Mouse (Mus musculus): ENCODE data around the gene Srrm4. TPM values are rescaled to one million over a fixed set of nuclear protein-coding genes. Genes with fewer than 3 reads are reported as not detected.
A peak's percentile ranks its signal among the peaks of the same experiment; 100 is the strongest.

Srrm4 gene
- total RNA-seq, 2 experiments from 2014 or later = not detected

- no peak for ATAC-seq (replicated peaks; ENCODE audit: poor library complexity, severe bottlenecking)
Measured at GRCm38 (mm10) chr5:116492726-116493125, 98.9 kb downstream of the Srrm4 start.

GRCm38 (mm10) chr5:116491794-116492420, 99.7 kb downstream of the Srrm4 start:
- no peak for ATAC-seq (replicated peaks; ENCODE audit: poor library complexity, severe bottlenecking)

GRCm38 (mm10) chr5:116490826-116491225, 100.8 kb downstream of the Srrm4 start:
- no peak for ATAC-seq (replicated peaks; ENCODE audit: poor library complexity, severe bottlenecking)

- no peak for ATAC-seq (replicated peaks; ENCODE audit: poor library complexity, severe bottlenecking)
Measured at GRCm38 (mm10) chr5:116489621-116490020, 102.0 kb downstream of the Srrm4 start.

GRCm38 (mm10) chr5:116486135-116486534, 105.5 kb downstream of the Srrm4 start:
- no peak for ATAC-seq (replicated peaks; ENCODE audit: poor library complexity, severe bottlenecking)

GRCm38 (mm10) chr5:116485069-116485468, 106.5 kb downstream of the Srrm4 start:
- no peak for ATAC-seq (replicated peaks; ENCODE audit: poor library complexity, severe bottlenecking)

- ATAC-seq (replicated peaks; ENCODE audit: poor library complexity, severe bottlenecking) = no peak
Measured at GRCm38 (mm10) chr5:116484236-116484635, 107.4 kb downstream of the Srrm4 start.

- ATAC-seq (replicated peaks; ENCODE audit: poor library complexity, severe bottlenecking) = no peak
Measured at GRCm38 (mm10) chr5:116478607-116479371, 112.8 kb downstream of the Srrm4 start.

- ATAC-seq (replicated peaks; ENCODE audit: poor library complexity, severe bottlenecking) = peak; percentile 67
Measured at GRCm38 (mm10) chr5:116476006-116476405, 115.6 kb downstream of the Srrm4 start.

- ATAC-seq (replicated peaks; ENCODE audit: poor library complexity, severe bottlenecking) = peak; percentile 42; the same call in 1 of the 2 replicates
Measured at GRCm38 (mm10) chr5:116461354-116462042, 130.1 kb downstream of the Srrm4 start.

GRCm38 (mm10) chr5:116459970-116460369, 131.6 kb downstream of the Srrm4 start:
- ATAC-seq (replicated peaks; ENCODE audit: poor library complexity, severe bottlenecking) = no peak

- ATAC-seq (replicated peaks; ENCODE audit: poor library complexity, severe bottlenecking) = no peak
Measured at GRCm38 (mm10) chr5:116457791-116458190, 133.8 kb downstream of the Srrm4 start.

GRCm38 (mm10) chr5:116456796-116457515, 134.7 kb downstream of the Srrm4 start:
- ATAC-seq (replicated peaks; ENCODE audit: poor library complexity, severe bottlenecking) = no peak

- ATAC-seq (replicated peaks; ENCODE audit: poor library complexity, severe bottlenecking) = peak; percentile 48
Measured at GRCm38 (mm10) chr5:116453401-116453851, 138.2 kb downstream of the Srrm4 start.

- ATAC-seq (replicated peaks; ENCODE audit: poor library complexity, severe bottlenecking) = no peak
Measured at GRCm38 (mm10) chr5:116450901-116451300, 140.7 kb downstream of the Srrm4 start.

- no peak for ATAC-seq (replicated peaks; ENCODE audit: poor library complexity, severe bottlenecking)
Measured at GRCm38 (mm10) chr5:116449522-116450225, 141.9 kb downstream of the Srrm4 start.

- no peak for ATAC-seq (replicated peaks; ENCODE audit: poor library complexity, severe bottlenecking)
Measured at GRCm38 (mm10) chr5:116448409-116449191, 143.0 kb downstream of the Srrm4 start.

GRCm38 (mm10) chr5:116447821-116448350, 143.7 kb downstream of the Srrm4 start:
- ATAC-seq (replicated peaks; ENCODE audit: poor library complexity, severe bottlenecking) = no peak

GRCm38 (mm10) chr5:116446552-116446951, 145.1 kb downstream of the Srrm4 start:
- no peak for ATAC-seq (replicated peaks; ENCODE audit: poor library complexity, severe bottlenecking)
